Mouse (Mus musculus) urinary bladder, postnatal 14 days (tissue): ENCODE data around the gene Slco2b1.
A peak's percentile ranks its signal among the peaks of the same experiment; 100 is the strongest.

ENCODE experiments used
- DNase-seq: peaks from one replicate; pipeline ENCODE4 v3.0.0; 2021; ENCODE audit warnings: low spot score

Slco2b1 gene

DNA sequence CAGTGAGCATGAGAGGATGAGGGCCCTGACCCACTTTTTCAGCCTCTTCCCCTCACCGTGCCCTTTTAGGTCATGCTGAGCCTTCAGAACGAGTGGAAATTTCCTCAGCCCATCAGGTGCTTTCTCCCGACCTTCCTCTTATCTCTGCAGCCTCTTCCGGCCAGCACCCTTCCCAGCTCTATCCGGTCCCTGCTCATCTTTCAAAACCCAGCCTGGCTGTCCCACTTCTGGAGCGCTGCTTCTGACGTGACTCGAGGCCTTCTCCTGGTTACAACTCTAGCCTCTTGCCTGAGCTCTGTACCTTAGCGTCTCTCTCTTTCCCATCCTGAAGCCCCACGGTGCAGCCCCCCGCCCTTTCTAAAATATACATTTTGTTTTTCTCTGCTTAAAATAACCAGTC lies 56.9 kb downstream of the Slco2b1 start:
- DNase-seq: no peak

DNA sequence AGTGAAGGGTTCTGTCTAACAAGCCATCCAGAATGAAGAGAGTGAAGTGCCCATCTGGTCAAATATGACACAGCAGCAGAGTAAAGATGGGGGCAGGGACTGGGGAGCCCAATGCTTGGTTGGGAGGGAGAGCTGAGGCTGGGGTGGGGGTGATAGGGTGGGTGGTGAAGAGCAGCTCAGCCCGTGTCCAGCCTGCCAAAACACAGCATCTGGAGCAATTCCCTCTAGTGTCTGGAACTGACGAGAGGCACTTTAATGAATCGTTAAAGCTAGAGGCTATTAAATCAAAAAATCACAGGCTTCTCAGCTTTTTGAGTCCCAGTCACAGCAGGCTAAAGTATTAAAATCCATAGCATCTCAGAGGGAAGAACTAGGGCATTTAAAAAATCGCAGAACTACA lies 61.6 kb downstream of the Slco2b1 start:
- no peak for DNase-seq

DNA sequence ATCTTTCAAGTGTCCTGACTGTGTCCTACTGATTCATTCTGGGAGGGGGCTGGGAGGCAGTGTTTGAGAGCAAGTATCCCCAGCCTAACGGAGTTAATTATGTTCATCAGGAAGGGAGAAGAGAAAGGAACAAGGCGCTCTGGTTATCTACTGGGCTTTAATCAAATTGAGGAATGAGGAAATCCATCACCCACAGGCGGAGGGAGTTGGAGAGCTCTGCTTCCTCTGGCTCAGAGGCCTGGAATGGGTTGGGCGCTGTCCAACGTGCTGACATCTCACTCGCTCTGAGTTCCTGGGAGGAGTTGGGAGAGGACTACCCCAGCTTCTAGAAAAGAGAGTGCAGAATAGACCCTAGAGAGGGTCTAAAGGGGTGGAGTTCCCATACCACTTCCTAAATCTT lies 62.5 kb downstream of the Slco2b1 start:
- DNase-seq: peak; percentile 73

DNA sequence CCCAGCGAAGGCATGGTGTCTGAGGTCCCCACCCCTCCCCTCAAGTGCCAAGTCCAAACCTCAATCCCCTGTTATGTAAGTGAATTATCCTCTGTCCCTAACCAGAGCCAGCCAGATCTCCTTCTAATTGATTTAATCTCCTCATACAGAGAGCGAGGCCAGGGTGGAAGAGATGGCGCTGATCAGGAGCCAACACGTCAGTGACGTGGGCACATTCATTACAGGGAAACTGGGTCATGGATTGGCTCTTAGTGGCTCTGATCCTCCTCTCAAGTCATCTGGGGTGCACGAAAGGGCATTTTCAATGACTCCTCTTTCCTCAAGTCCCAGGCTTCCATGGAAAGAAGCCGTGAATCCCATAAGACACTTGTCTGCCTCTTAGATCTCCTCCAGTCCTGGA lies 66.4 kb downstream of the Slco2b1 start:
- no peak for DNase-seq

DNA sequence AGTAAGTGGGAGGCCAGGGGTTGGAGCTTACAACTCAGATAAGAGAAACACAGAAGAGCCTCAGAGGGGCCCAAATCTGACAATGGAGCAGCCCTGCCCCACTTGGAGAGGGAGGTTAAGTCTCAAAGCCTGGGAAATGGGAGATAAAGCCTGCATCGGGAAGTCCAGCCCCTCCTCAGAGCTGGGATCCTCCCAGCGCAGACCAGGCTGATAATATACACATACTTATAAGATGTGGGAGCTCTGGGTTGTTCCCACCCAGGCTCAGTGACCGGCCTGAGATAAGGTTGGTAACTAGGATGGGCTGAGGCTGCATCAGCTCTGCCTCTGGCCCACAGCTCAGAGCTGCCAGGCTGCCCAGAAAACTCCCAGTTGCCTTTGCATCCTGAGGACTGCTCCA lies 69.1 kb downstream of the Slco2b1 start:
- no peak for DNase-seq

DNA sequence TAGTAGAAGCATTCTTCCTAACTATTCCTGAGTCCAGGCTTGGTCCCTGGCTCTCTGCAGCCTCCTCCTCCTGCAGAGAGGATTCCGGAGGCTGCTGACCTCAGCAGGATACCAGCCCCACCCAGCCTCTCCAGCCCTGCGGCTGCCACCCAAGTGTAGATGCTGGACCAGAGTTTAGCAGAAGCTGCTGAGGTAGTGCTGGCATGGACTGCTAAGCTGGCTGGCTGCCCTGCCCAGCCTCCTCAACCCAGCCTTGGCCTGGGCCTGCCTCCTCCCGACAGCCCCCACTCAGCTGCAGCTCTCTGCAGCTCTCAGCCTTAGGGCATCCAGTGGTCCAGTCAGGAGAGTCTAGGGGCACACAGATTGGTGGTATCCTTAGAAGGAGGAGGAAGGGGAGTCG lies 69.9 kb downstream of the Slco2b1 start:
- peak; percentile 25 for DNase-seq

DNA sequence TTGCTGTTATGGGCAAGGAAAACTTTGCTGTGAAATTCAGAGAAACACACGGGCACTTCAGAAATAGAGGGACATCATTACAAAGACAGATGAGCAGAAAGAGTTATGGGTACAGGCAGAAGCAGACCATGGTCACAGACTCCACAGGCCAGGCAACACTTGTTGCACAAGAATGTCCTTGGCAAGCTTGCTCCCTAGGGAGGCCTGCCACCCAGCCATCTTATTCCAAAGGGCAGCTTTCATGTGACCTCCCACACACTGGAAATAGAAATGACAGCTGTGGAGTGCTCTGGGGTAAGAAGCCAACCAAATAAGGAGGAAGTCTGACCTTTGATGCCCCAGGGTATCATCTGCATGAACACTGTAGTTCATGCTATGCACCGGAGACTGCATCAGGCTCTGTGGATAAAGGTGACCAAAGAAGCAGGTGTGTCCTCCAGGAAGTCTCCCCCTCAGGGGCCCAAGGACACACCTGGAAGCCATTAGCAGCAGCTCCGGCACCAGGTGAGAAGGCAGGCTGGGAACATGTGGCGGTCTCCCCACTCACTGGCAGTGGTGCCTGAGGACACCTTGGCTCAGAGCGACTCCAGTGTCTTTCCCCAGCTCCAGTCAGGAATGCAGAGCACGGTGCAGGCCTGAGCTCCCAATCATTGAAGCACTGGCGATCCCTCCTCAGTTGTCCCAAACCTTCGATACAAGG lies 77.0 kb downstream of the Slco2b1 start:
- DNase-seq: no peak

DNA sequence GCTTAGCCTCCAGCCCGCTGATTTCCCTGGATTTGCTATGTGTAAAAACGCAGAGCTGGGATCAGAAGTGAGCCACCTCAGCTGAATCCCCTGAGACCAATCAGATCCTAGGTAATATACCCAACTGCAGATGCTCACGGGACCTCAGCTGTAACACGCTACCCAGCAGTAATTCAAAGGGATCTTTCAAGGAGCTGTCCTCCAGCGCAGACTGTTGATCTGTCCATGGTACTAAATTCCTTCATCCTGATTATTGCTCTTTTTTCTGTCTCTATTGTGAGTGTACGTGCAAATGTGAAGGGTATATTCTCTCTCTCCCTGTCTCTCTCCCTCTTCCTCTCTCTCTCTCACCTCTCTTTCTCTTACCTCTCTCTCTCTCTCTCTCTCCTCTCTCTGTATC lies 78.9 kb downstream of the Slco2b1 start:
- no peak for DNase-seq

DNA sequence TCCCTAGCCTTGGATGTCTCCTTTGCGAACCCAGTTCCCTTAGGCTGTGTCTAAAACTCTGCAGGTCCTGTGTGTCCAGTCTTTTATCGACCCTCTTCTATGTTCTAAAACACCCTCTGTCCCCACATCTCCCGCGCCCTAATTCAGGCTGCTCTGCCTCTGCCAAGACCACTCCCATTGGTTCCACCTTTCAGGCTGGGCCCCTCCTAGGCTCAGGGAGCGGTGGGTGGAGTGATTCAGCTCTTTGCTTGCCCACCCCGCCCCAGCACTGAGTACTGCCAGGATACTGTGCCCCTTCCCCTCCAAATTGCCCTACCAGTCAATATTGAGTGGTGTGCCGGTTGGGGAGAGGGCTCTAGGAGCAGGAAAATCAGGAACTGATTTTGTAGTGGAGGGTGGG lies 83.8 kb downstream of the Slco2b1 start:
- no peak for DNase-seq

DNA sequence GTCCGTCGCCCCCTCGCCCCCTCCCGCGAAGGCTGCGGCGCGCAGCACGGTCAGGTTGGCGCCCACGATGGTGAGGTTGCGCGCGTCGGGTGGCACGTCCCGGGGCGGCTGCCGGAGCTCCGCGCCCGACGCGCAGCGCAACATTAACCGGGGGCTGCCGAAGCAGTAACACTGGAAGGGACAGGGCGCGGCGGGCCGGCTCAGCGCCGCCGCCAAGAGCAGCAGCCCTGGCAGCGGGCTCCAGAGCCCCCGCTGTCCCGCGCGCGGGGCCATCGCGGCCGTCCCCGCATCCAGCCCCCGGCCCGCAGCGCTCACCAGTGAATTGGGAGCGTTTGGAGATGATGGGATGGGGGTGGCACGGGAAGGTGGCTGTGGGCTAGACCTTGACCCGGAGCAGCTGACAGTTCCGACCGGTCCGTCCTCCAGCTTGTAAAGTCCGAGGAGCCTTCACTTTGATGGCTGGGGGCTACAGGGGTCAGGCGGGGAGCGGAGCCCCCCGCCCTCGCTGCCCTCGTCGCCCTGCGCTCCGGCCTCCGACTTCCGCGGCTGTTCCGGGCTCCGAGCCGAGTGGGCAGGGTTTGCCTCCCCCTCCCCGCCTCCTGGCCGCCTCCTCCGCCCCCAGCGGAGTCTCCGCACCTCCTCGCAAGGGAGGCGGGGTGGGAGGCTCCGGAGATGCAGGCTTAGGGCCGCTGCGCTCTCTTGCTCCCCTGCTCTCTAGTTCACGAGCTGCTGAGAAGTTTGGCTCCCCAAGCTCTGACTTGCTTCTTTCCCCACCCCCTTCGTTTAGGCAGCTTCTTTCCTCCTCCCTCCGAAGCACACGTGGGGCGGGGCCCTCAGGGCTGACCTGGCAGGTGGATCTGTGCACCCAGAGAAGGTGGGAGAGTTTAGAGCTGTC lies 84.5 kb downstream of the Slco2b1 start, which contains the start of gene Tpbgl:
TSS of gene Tpbgl (minus strand) at position 728 of the 895 bp plus-strand sequence.
- peak; percentile 66 for DNase-seq

DNA sequence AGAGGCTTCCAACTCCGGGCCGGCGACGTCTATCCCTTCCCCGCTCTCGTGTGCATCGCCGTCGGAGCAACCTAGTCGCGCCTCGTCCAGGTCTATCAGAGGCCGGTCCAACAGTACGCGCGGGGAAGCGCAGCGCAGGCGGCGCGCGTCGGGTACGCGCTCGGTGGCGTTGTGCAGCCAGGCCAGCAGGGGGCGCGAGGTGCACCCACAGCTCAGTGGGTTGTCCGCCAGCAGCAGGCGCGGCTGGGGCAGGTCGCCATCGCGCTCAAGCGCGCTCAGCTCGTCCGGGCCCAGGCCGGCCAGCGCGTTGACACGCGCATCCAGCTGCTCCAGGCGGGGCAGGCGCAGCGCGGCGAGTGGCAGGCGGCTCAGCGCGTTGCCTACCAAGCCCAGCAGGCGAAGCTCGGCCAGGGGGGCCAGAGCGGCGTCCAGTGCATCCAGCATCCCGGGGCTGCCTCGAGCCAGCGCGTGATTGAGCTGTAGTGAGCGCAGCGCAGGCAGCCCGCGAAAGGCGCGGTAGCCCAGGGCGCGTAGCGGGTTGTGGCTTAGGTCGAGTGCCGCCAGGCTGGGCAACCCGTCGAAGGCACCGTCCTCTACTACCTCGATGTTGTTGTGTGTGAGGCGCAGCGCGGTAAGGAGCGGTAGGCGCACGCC lies 85.3 kb downstream of the Slco2b1 start:
- peak; percentile 91 for DNase-seq

DNA sequence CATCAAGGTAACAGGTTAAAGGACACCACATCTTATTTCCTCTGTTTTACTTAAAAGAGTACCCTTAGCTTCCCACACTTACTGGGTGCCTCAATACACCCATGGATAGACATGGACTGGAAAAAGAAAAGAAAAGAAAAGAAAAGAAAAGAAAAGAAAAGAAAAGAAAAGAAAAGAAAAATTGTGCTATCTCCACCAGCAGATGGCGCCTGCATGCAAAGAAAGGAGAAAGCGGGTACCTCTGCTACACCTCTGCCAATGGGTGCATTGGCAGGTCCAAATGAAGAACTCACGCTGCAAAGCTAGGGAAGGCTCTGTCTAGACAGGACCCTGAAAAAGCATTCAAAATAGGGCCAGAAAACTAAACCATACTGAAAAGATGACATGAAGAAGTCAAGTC lies 92.3 kb downstream of the Slco2b1 start:
- peak; percentile 39 for DNase-seq

DNA sequence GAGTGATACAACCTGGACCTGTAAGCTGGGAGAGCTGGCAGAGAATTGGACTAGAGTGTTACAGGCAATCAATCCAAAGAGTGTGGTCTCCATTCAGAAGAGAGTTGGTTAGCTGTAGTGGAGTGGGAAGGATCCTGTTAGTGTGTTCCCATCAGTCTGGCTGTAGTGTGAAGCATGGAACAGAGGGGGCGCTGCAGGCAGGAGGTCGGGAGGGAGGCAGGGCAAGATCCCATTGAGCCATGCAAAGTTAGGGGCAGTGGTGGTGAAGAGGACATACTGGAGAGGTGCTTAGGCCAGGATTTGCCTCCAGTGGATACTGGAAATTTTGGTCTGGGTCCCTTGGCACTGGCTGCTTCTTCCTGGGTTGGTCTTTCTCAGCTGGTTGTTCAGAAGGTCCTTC lies 92.9 kb downstream of the Slco2b1 start:
- DNase-seq: no peak
